Mouse (Mus musculus) right cerebral cortex, postnatal 4 days (tissue): ENCODE data around the gene Myrf.

Experiments
- DNase-seq: peaks from one replicate; pipeline ENCODE4 v3.0.0-alpha.2; 2022

Myrf gene

DNA sequence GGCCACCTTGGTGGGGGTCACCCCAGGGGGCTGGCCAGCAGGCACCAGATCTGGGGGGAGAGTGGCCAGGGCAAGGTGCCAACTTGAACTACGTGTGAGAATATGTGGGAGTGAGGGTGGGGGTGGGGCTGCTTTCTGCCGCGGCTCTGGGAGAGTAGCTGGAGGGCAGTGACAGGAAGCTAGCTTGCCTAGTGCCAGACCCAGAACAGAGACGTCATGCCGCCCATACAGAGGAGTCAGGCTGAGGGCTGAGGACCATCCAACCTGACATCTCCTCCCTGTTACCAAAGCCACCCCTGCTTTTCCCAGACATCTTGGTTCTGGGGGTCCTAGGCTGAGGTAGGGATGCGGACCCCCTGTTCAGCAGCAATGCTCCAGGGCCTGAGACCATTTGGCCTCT lies 6.6 kb upstream of the Myrf start:
- DNase-seq: no peak

DNA sequence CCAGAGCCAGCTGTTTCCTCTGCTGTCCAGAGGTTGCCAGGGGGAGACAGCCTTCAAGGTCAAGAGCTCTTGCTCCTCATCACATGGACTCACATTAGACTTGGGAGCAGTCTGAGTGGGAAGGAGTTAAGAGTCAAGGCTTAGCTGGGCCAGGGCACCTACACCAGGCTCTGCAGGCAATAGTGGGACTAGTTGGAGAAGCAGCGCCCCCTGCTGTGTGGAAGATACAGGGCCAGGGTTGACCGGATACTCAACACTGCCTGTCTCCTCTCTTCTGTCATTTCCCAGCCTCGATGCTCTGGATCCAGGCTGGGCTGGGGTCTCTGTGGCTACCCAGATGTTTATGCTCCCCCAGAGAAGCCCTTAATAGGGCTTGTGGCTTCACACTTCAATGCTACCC lies 3.6 kb upstream of the Myrf start:
- DNase-seq: peak; percentile 70

DNA sequence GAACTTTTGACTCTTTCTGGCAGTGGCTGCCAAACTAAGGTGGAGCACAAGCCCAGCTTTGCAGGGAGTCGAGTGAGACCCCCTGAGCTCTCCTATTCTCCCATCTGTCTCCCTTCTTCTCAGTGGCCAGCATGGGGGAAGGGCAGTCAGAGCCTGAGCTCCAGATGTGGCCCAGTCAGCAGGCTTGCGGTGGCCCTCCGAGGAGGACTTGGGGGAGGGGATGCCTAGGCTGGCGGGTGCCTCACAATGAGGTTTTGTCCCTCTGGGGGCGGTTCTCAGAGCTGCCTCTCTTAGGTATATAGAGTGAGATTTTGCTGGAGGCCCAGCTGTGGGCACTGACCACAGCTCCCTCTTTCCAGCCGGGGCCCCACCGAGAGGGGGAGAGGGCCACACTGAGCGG lies 2.4 kb upstream of the Myrf start:
- no peak for DNase-seq

DNA sequence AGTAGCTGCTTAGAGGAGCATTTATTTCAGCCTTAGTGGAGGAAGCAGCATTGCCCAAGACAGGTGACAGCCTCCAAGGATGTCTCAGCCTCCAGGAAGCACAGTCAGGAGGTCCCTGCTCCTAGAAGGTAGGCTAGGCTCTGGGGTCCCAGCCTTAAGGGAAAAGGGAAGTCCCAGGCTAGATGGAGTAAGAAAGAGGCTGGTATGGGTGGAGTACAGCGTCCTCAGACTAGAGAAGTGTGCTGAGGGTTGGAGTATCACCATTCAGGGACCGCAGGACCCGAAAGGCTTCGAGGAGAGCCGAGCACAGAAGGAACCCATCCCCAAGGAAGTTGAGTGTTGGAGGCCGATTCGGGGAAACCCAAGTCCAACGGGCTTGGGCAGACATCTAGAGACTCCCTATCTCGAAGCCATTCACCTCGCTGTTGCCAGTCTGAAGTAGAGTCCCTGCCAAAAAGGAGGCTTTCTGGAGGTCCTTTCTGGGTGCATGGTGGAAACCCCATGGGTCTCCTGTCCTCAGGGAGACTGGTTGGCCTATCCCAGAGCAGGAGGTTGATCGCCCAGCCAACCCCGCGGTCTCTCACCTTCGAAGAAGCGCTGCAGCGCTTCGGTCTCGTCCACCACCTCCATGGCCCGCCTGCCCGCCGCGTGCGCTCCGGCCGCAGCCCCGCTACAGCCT lies 434 bp downstream of the Myrf start:
- no peak for DNase-seq

DNA sequence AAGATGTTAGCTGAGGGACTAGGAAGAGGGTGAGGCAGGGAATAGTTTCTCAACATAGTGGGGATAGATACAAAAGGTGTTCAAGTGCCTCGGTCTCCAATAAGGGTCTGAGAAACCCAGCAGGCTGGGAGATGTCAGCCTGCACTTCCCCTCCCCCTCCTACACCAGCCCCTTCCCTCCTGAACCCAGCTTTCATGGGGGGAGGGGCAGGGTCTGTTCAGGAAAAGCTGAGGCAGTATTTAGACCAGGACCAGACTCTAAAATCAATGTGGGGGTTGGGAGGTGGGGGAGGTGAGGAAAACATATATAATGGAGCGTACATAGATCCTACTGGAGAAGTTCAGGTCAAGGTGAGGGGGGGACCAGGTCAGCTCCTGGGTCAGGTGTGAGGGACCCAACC lies 1.1 kb downstream of the Myrf start:
- no peak for DNase-seq

DNA sequence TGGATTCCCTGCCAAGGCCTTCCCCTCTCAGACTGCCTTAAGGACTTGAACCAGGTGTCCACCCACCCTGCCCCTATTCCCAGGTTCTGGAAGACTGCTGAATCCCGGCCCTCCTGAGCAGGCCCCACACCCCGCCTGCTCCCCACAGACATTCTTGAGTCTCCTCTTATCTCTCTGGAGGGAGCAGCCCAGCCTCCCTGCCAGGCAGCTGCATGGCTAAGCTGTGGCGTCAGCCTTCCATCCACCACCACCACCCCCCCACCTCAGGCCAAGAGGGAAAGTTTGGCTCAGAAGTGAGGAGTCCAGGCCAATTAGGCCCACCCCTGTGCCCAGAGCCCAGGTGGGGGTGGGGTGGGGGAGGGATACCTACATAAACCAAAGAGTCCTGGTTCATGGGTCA lies 2.1 kb downstream of the Myrf start:
- no peak for DNase-seq

DNA sequence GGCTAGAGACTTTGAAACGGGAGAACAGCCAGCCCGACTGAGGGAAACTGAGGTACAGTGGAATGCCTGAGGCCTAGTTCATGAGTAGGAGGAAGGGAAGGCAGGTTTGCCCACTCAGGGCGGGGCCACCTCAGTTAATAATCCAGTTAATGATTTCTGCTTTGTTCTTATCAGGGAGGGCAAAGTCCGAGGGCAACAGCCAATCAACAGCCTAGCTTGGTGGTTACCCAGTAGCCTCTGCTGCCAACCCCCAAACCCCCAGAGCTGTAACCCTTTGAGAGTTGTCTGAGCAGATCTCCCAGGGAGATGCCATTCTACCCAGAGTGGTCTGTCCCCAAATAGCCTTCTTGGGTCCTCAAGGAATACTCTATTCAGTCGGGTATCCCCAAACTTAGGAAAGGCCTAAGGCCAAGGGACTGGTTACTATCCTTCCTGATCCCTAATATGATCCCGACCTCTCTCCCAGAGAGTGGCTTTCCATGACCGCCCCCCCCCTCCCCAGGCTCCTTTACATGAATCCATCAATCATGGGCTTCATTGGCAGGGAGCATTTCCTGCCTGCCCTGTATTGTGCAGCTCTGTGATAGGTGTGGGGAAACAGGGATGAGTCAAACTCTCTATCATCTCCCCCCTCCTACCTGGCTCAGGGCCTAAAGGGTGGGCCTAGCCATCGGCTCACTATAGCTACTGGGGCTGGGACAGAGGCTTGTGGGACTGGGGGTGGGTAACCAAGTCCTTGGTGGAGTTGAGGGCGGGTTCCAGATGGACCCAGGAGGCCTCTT lies 4.6 kb downstream of the Myrf start:
- no peak for DNase-seq

DNA sequence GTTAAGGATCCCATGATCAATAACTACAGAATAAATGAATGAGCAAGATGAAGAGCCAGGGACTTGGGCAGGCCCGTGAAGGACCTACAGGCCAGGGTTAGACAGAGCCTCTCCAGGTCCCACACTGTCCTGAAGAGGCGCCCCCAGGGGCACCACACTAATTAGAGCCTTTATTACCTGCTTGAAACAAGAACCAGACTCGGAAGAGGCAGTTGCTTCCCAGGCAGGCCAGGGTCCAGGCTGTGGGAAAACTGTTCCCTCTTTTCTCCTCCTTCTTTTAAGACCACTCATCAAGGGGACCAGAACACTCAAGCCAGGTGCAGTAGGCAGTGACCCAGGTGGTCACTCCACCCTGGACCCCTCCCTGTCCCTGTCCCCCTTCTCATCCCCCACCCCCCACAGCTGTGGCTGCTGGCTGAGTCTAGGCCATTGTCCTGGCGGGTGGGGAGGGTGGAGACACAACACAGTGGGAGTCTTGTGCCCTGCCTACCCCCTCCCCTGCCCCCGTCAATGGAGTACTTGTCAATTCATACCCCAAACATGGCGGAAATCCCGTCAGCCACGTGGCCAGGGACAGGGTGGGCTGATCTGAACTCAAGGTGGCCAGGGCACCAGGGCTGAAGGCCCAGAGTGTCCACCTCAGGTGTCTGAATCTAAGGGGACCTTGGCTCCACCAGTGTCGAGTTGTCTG lies 8.1 kb downstream of the Myrf start:
- DNase-seq: no peak

DNA sequence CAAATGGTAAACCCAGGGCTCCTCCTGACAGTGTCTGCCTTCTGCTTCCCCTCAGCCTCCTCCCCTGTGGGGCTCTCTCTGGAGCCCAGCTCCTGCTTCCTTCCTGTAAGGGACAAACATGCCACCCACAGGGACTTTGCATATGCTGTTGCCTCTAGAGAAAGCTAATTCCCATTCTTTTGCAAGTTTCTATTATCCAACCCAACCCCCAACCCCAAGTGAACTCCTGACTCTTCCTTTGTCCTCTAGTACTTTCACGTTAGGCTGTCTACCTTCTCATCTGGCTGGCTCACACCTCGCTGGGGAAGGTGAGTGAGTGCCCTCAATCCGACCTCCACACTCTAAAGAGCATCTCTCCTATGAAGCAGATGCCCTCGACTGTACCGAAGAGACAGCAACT lies 8.7 kb downstream of the Myrf start:
- DNase-seq: no peak

DNA sequence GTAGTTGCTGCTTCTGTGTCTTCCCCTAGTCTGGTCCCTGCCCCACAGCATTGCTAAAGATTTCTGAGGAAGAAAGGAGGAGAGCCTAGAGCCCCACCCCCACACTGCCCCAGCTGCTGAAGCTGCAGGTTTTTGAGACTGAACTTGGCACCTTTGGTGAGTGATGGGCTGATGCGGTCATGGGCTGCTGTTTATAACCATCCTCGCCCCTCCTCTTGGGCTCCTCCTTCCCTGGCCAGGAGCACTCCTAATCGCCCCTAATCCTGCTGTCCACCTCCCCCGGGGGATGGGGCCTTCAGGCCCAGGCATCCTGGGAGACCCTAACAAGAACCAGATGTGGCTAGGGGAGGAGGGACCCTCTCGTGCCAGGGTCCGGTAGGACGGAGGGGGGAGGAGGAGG lies 9.5 kb downstream of the Myrf start:
- no peak for DNase-seq

DNA sequence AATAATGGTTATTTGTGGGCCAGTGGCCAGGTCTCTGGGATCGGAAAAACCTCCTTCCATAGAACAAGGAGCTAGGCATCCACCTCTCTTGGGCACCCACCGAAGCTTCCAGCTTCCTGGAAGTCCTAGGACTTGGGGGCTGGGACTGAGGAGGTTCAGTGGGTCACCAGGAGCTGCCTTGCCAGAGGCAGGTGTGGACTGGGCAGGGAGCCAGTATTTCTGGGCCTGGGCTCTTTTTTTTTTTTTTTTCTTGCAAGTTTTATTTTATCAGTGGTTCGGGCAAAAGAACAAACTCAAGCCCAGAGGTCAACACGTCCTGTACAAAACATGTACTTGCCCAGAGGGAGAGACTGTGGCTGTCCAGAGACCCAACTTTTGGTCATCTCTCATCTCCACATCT lies 14.8 kb downstream of the Myrf start:
- DNase-seq: no peak

DNA sequence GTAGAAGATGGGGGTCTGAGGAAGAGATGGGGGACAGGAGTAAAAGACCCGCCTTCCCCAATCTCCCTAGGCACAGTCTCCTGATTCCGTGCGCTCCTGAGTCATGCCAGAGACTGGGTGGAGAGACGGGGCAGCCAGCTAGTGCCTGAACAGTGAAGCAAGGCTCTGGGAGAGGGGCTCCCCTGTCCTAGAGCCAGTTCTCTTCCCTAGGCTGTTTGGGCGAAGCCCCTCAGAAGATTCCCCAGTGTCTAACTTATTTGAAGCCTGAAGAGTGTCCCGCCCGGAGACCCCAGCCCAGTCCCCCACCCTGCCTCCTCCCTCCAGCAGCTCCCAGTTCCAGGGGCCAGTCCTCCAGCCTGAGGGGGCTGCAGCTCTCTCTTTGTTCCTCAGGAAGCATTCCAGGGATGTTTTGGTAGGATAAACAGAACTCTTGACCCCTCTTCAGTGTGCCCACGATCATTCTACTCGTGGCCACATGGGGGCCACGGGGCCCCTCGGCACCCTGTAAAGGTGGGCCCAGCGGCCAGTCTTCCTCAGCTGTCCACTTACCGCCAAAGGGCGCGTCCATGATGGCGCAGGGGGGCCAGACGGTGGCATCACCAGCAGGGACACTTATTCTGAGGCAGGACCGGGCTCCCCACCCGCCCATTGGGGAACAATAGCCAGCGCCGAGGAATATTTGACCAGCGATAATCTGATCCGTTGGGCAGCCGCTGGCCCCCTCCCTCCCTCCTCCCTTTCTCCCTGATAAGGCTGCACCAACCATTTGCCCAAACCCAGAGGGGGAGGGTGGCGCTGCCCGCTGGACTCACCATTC lies 15.7 kb downstream of the Myrf start:
- DNase-seq: no peak

DNA sequence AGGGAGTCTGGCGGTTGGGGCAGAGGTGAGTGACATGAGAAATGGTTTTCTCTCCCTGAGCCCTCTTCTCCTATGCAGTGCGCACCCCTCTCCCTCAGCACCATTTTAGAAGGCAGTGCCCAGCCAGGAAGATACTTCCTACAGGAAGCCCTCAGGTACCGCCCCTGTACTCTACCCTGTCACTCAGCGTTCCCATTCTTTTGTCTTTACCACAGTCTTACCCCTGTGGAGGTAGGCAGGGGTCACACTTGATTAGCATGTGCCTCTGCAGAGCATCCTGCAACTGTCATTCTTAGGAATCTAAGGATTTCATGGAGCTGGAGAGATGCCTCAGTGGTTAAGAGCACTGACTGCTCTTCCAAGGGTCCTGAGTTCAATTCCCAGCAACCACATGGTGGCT lies 17.0 kb downstream of the Myrf start:
- no peak for DNase-seq

DNA sequence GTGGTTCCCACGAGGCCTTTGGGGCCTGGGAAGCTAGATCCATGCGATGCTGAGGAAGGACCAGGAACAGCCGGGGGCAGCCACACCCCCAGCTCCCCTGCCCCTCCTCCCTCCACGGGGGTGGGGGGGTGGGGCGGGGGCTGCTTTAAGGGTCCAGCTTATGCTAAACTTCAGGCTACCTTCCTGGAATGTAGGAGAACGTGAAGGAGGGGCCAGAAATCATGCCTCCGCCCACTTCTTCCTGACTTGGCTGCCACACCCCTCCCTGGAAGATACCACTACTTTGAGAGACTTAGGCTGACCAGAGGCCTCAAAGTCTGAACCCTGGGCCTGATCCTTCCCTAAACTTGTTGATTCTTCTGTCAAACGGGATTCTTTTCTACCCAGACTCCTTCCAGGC lies 17.9 kb downstream of the Myrf start:
- DNase-seq: no peak

DNA sequence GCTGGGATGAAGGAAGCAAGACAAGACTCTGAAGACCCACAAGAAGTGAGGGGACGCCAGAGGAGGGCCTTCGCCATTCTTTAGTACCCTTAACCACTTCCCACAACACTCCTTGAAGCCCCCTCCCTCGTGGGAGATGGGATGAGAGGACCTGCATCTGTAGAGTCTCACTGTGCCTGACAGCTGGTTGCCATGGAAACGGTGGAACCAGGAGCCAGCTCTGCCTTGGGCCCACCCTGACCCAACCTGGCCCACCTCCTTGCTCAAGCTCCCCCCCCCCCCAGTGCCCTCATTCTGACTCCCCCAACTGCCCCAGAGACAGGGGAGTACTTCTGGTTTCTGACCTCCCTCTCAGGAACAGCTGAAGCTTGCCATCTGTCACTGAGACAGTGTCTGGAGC lies 19.0 kb downstream of the Myrf start:
- DNase-seq: no peak

DNA sequence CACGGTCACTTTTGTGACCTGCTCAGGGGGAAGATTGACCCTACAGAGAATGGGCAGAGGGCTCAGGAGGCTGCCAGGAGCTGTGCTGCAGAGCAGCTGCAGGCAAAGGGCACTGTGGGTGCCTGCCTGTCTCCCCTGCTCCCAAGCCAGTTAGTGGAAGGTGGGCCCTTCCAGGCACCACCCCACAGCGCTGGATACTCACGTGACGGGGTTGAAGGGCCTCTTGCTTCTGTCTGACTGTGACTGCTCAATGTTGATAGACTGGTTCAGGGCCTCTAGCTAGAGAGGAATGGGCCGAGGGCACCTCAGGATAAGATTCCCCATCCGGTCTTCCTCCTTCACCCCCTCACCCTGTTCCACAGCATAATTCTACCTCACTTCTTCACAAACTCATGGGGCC lies 21.0 kb downstream of the Myrf start:
- DNase-seq: no peak

DNA sequence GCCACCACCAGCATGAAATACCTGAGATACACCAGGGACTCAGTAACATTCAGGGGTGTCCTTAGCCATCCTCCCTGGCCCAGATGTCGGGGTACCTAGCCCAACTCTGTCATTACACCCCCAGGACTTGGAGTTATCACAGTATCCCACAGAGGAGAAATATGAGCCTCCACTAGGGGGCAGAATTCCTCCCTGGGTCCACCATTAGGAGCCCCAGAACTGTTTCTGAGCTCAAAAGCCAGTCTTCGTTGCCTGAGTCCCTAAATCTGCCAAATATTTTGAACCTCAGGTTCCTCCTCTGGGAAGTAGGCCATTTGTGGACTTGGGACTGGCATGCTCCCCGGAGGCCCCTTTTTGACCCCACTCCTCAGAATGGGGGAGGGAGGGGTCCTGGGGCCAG lies 21.4 kb downstream of the Myrf start:
- DNase-seq: no peak

DNA sequence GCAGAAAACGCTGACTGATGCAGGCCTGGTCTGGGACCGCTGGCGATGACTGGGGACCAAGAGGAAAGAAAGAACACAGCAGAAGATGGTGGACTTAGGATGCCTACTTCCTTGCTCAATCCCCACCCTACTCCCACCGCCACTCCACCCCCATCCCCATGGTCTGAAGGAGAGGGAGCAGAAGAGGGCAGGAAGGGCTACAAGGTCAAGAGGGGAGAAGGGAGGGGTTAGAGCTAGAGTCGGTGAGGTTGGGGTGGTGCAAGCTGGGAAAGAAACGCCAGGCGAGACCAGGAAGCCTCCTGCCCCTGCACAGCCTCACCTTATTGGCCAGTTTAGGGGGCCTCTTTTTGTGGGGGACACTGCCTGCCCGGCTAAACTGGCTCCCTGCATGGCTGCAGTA lies 24.4 kb downstream of the Myrf start:
- no peak for DNase-seq

DNA sequence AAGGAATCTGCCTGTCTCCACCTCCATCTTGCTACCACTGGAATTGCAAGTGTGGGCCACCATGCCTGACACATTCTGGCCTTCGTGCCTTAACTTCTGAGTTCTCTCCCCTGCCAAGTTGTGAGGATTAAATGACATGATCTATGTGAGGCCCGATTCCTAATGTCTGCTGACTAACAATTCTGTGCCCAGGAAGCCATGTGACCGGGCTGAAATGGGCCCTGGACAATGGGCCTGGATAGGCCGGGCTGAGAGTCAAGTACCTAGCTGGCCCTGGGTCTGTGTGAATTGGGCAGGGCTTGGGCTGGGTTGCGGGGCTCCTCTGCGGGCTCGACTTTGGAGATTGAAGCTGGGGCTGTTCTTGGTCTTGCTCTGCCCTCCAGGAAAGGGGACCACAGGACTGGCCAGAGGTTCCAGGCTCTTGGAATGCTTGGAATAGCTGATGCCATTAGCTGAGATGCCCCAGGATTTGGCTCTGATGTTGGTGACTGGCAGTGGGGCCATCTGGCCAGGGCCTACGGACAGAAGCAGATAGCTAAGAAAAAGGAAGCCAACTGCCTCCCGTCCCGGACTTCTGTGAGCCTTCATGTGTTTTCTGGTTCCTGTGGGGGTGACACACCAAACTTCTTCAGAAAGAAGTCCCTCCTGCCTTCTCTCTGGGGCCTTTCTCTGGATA lies 26.6 kb downstream of the Myrf start:
- no peak for DNase-seq

DNA sequence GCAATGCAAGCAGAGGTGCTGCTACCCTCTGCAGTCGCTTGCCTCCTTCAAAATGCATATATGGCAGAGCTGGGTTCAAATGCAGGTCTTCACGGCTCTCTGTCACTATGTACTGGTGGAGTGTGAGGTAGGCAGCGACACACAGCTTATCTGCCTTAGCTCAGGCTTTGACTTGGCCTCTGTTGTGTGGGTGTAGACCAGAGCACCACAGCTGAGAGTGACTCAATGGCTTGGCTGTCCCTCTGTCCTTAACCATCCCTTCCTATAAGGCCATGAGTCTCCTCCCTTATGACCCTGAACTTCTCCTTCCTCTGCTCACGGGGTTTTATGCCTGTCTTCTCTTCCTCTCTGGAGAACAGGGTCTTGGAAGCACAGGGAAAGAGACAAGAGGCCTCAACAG lies 29.7 kb downstream of the Myrf start:
- DNase-seq: no peak

DNA sequence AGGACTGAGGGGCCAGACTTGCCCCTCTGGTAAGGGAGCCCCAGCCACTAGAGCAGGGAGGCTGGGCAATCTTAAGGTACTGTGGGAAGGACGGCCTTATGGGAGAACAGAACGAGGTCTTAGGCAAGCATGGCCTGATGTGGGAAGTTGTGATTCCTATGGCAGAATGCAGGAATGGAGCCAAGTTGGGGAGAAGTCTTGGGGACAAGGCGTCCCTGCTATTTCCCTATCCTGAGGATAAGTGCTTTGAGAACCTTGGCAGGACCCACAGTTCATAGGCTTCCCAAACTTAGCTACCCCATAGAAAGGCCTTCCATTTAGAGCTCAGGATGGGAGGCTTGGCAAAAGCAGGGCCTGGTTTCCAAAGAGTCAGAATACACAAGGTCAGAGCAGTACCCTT lies 31.7 kb downstream of the Myrf start:
- DNase-seq: no peak

DNA sequence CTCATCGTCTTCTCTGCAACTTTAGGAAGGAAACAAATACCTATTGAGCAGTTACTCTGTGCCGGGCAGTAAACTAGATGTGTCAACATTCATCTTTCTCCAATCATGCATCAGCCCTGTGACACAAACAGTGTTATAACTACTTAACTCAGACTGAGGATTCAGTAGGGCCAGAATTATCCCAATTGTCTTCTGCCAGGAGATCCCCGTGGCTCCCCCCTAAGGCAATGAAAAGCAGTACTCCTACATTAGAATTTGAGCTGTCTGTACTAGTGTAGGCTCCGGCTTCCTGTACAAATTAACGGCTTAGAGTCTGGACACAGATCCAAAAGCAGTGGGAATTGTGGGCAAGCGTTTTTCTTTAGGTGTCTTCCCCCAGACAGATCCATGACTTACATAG lies 35.5 kb downstream of the Myrf start:
- DNase-seq: no peak

DNA sequence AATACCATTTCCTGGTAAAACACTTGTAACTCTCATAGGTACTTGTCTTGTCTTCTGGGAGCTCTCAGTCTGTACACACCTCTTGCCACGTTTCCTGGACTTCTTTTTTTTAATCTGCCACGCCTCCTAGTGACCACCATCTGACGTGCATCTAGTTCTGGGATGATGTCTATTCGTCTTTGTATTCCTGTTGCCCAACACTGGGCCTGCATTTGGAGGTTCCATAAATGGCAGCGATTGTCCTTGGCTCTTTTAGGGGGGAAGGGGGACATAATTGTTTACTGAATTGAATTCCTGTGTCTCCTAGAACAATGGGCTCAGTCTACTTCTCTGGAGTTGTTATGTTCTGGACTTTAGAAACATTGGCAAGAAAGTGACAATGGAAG lies 35.9 kb downstream of the Myrf start:
- no peak for DNase-seq
